Mouse (Mus musculus) embryonic facial prominence, embryonic 14.5 days (tissue): ENCODE measurements around the gene 2810408A11Rik. TPM values are rescaled to one million over a fixed set of nuclear protein-coding genes. Genes with fewer than 3 reads are reported as not detected.
A peak's percentile ranks its signal among the peaks of the same experiment; 100 is the strongest.
"Not testable (repeated sequence)": the region's sequence is repeated elsewhere in the genome, so short reads cannot be mapped to it uniquely, and the experiment has no call there.

Experiments
- ATAC-seq: fragments of 200-750 bp; cut with Nextera tagmentation; 2 replicates; pipeline ENCODE4 v1.8.0; 2017; ENCODE audit warnings: low read depth, moderate number of reproducible peaks, moderate TSS enrichment
- DNase-seq: peaks from one replicate; pipeline ENCODE4 v3.0.0-alpha.2; 2015; ENCODE audit warnings: low spot score
- H3K27ac ChIP-seq: fragments of 300-500 bp; sonication (generic); replicated peaks from 2 replicates; pipeline ENCODE4 v1.5.1; 2014; ENCODE audit warnings: low read depth, mild to moderate bottlenecking, low read length, moderate library complexity
- H3K27me3 ChIP-seq: fragments of 300-500 bp; sonication (generic); replicated peaks from 2 replicates; pipeline ENCODE4 v1.6.1; 2014; ENCODE audit warnings: low read length; ENCODE audit not compliant: control insufficient read depth, insufficient read depth
- H3K36me3 ChIP-seq: fragments of 300-500 bp; sonication (generic); 2 replicates; pipeline ENCODE4 v1.6.1; 2014; ENCODE audit warnings: low read length, mixed read lengths; ENCODE audit not compliant: control insufficient read depth, insufficient read depth
- H3K4me1 ChIP-seq: fragments of 300-500 bp; sonication (generic); 2 replicates; pipeline ENCODE4 v1.6.1; 2014; ENCODE audit warnings: antibody characterized with exemption, low read length; ENCODE audit not compliant: control insufficient read depth, insufficient read depth
- H3K4me2 ChIP-seq: fragments of 300-500 bp; sonication (generic); 2 replicates; pipeline ENCODE4 v1.6.1; 2014; ENCODE audit warnings: low read depth, mild to moderate bottlenecking, low read length, moderate library complexity, mixed read lengths
- H3K4me3 ChIP-seq: fragments of 300-500 bp; sonication (generic); 2 replicates; pipeline ENCODE4 v1.5.1; 2014; ENCODE audit warnings: low read depth, mild to moderate bottlenecking, low read length
- H3K9ac ChIP-seq: fragments of 300-500 bp; sonication (generic); 2 replicates; pipeline ENCODE4 v1.6.1; 2014; ENCODE audit warnings: low read depth, mild to moderate bottlenecking, low read length, moderate library complexity, mixed read lengths
- H3K9me3 ChIP-seq: fragments of 300-500 bp; sonication (generic); 2 replicates; pipeline ENCODE4 v1.6.1; 2016; ENCODE audit warnings: low read length; ENCODE audit not compliant: control insufficient read depth
- WGBS: fragments of 180-500 bp; shearing (Covaris S2); extraction: QIAGEN DNeasy Blood & Tissue Kit; methylation state at CpG from one replicate; pipeline ENCODE4 v1.1.7; 2014; 5-methylcytosine and 5-hydroxymethylcytosine counted together
- polyA plus RNA-seq: library from polyadenylated mRNA; unstranded; fragments of >200 nt; fragmentation: Nextera tagmentation; extraction: Ambion mirVana; gene quantifications from 2 replicates; pipeline ENCODE4 v1.2.1, GENCODE M21; 2014

Gene 2810408A11Rik
- polyA plus RNA-seq, 1 experiment from 2014 or later, result 5.7 TPM

GRCm38 (mm10) chr11:69934681-69935080, 33.9 kb upstream of the 2810408A11Rik start:
- Histone ChIP-seq H3K27me3 (no peaks in the 10 kb centered on the region; the same call in none of the 2 replicates), H3K36me3 (no peaks in the 10 kb centered on the region), H3K9ac (no peak overlapping the region), H3K9me3 (no peaks in the 10 kb centered on the region), H3K4me3 (peak overlapping the region; percentile 61; the same call in 1 of the 2 replicates), H3K4me1 (peaks cover 19% of the 10 kb centered on the region), H3K27ac (no peak overlapping the region), H3K4me2 (peak overlapping the region; percentile 100)
- ATAC-seq, result no peak
- DNase-seq, result no peak
- 23% methylated on average over 6 of the region's 6 CpGs for WGBS

- ATAC-seq (peak; percentile 72), DNase-seq (peak; percentile 92)
- Histone ChIP-seq H3K36me3 (no peaks in the 10 kb centered on the region), H3K9me3 (no peaks in the 10 kb centered on the region), H3K4me1 (peaks cover 19% of the 10 kb centered on the region), H3K9ac (no peak overlapping the region; the same call in 1 of the 2 replicates), H3K4me3 (peak overlapping the region; percentile 14; the same call in 1 of the 2 replicates), H3K4me2 (peak overlapping the region; percentile 52), H3K27me3 (no peaks in the 10 kb centered on the region; the same call in none of the 2 replicates), H3K27ac (no peak overlapping the region)
- WGBS, result 1% methylated on average over 18 of the region's 18 CpGs
Measured at GRCm38 (mm10) chr11:69934169-69934568, 33.4 kb upstream of the 2810408A11Rik start.

GRCm38 (mm10) chr11:69933066-69933465, 32.3 kb upstream of the 2810408A11Rik start:
- WGBS, result 71% methylated on average over 4 of the region's 4 CpGs
- H3K27me3 ChIP-seq, result no peaks in the 10 kb centered on the region; the same call in none of the 2 replicates
- ATAC-seq, result no peak
- DNase-seq, result no peak
- no peak overlapping the region for H3K4me3 ChIP-seq
- peaks cover 19% of the 10 kb centered on the region for H3K4me1 ChIP-seq
- H3K4me2 ChIP-seq, result no peak overlapping the region
- no peaks in the 10 kb centered on the region for H3K9me3 ChIP-seq
- no peaks in the 10 kb centered on the region for H3K36me3 ChIP-seq
- H3K27ac ChIP-seq, result no peak overlapping the region
- no peak overlapping the region for H3K9ac ChIP-seq

- H3K4me2 ChIP-seq, result no peak overlapping the region
- peaks cover 15% of the 10 kb centered on the region for H3K4me1 ChIP-seq
- H3K27ac ChIP-seq, result no peak overlapping the region
- no peaks in the 10 kb centered on the region for H3K9me3 ChIP-seq
- no peak overlapping the region for H3K9ac ChIP-seq
- H3K4me3 ChIP-seq, result no peak overlapping the region
- H3K36me3 ChIP-seq, result no peaks in the 10 kb centered on the region
- DNase-seq (no peak), ATAC-seq (no peak)
- no peaks in the 10 kb centered on the region; the same call in none of the 2 replicates for H3K27me3 ChIP-seq
- 45% methylated on average over 3 of the region's 3 CpGs for WGBS
Measured at GRCm38 (mm10) chr11:69932254-69932653, 31.5 kb upstream of the 2810408A11Rik start.

GRCm38 (mm10) chr11:69931769-69932168, 31.0 kb upstream of the 2810408A11Rik start:
- 71% methylated on average over 8 of the region's 8 CpGs for WGBS
- no peak for ATAC-seq
- H3K4me1 ChIP-seq, result peaks cover 10% of the 10 kb centered on the region

GRCm38 (mm10) chr11:69930967-69931537, 30.3 kb upstream of the 2810408A11Rik start:
- no peak overlapping the region for H3K4me2 ChIP-seq
- no peak overlapping the region for H3K27ac ChIP-seq
- no peak for ATAC-seq
- H3K4me1 ChIP-seq, result peaks cover 3% of the 10 kb centered on the region; the same call in 1 of the 2 replicates
- H3K36me3 ChIP-seq, result no peaks in the 10 kb centered on the region
- H3K4me3 ChIP-seq, result no peak overlapping the region
- H3K9me3 ChIP-seq, result no peaks in the 10 kb centered on the region
- 58% methylated on average over 3 of the region's 3 CpGs for WGBS
- no peak overlapping the region for H3K9ac ChIP-seq
- DNase-seq, result no peak
- H3K27me3 ChIP-seq, result no peaks in the 10 kb centered on the region

More at GRCm38 (mm10) chr11:69931769-69932168, 31.0 kb upstream of the 2810408A11Rik start:
- Histone ChIP-seq H3K9ac (no peak overlapping the region; the same call in 1 of the 2 replicates), H3K27me3 (no peaks in the 10 kb centered on the region; the same call in 1 of the 2 replicates), H3K4me3 (no peak overlapping the region), H3K4me2 (no peak overlapping the region), H3K9me3 (no peaks in the 10 kb centered on the region), H3K27ac (no peak overlapping the region), H3K36me3 (no peaks in the 10 kb centered on the region)
- no peak for DNase-seq

GRCm38 (mm10) chr11:69930176-69930575, 29.4 kb upstream of the 2810408A11Rik start:
- H3K27ac ChIP-seq, H3K36me3 ChIP-seq, ATAC-seq, H3K9me3 ChIP-seq, H3K27me3 ChIP-seq, H3K4me1 ChIP-seq, H3K9ac ChIP-seq, H3K4me3 ChIP-seq, H3K4me2 ChIP-seq, DNase-seq: not testable (repeated sequence)
- WGBS, result 84% methylated on average over 8 of the region's 8 CpGs

GRCm38 (mm10) chr11:69929712-69930111, 28.9 kb upstream of the 2810408A11Rik start:
- Histone ChIP-seq H3K4me1 (no peaks in the 10 kb centered on the region), H3K9me3 (no peaks in the 10 kb centered on the region), H3K9ac (no peak overlapping the region), H3K4me3 (no peak overlapping the region), H3K27ac (no peak overlapping the region), H3K4me2 (no peak overlapping the region), H3K27me3 (no peaks in the 10 kb centered on the region), H3K36me3 (no peaks in the 10 kb centered on the region)
- ATAC-seq (no peak), DNase-seq (no peak)
- 74% methylated on average over 4 of the region's 4 CpGs for WGBS

GRCm38 (mm10) chr11:69927501-69927900, 26.7 kb upstream of the 2810408A11Rik start:
- no peak overlapping the region for H3K27ac ChIP-seq
- no peaks in the 10 kb centered on the region for H3K27me3 ChIP-seq
- H3K4me1 ChIP-seq, result peaks cover 3% of the 10 kb centered on the region; the same call in 1 of the 2 replicates
- DNase-seq, result no peak
- no peaks in the 10 kb centered on the region for H3K36me3 ChIP-seq
- H3K4me2 ChIP-seq, result no peak overlapping the region
- H3K9ac ChIP-seq, result no peak overlapping the region
- no peak overlapping the region for H3K4me3 ChIP-seq
- WGBS, result 94% methylated on average over 2 of the region's 2 CpGs
- no peak for ATAC-seq
- H3K9me3 ChIP-seq, result no peaks in the 10 kb centered on the region
